Mouse (Mus musculus) splenic B cell, adult 2 months (primary cell): ENCODE data around the gene Ankdd1a.

ENCODE experiments used
- DNase-seq: peaks from one replicate; pipeline ENCODE4 v3.0.0-alpha.2; 2011; ENCODE audit warnings: low read depth, low spot score
- H3K27me3 ChIP-seq: 2 replicates; pipeline ENCODE4 v1.6.1; 2012; ENCODE audit warnings: mild to moderate bottlenecking, low read length, moderate library complexity, mixed read lengths; ENCODE audit not compliant: control insufficient read depth, poor library complexity, insufficient read depth, severe bottlenecking
- H3K36me3 ChIP-seq: 2 replicates; pipeline ENCODE4 v1.6.1; 2012; ENCODE audit warnings: mild to moderate bottlenecking, low read length, moderate library complexity, mixed read lengths; ENCODE audit not compliant: control insufficient read depth, poor library complexity, insufficient read depth, severe bottlenecking

Ankdd1a gene

GRCm38 (mm10) chr9:65535191-65535722 lies 15.3 kb upstream of the Ankdd1a start:
- Histone ChIP-seq H3K36me3 (no peaks in the 10 kb centered on the region), H3K27me3 (no peaks in the 10 kb centered on the region)
- DNase-seq: peak; percentile 96

- DNase-seq: no peak
- Histone ChIP-seq H3K36me3 (no peaks in the 10 kb centered on the region), H3K27me3 (no peaks in the 10 kb centered on the region)
These were observed 14.1 kb upstream of the Ankdd1a start for GRCm38 (mm10) chr9:65534111-65534510.

- Histone ChIP-seq H3K36me3 (no peaks in the 10 kb centered on the region), H3K27me3 (no peaks in the 10 kb centered on the region)
- DNase-seq: peak; percentile 18
These were observed 13.0 kb upstream of the Ankdd1a start for GRCm38 (mm10) chr9:65532986-65533385.

DNA sequence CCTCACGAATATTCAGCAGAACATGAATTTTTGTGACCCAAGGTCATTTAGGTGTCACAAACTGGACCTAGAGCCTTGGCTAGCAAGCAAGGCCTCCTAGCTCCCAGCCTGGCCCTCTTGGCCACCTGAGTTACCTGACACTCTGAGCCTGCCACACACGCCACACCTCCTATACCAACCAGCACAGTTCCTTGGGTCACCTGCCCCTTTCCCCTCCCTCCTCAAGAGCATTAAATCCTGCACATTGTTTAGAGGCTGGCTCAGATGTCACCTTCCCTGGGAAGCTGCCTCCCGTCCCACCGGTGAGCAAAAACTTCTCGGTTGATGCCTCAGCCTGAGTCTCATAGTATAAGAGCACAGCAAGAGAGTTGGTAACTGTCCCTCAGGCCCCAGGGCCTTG lies 11.3 kb upstream of the Ankdd1a start:
- Histone ChIP-seq H3K36me3 (no peaks in the 10 kb centered on the region), H3K27me3 (no peaks in the 10 kb centered on the region)
- DNase-seq: no peak

DNA sequence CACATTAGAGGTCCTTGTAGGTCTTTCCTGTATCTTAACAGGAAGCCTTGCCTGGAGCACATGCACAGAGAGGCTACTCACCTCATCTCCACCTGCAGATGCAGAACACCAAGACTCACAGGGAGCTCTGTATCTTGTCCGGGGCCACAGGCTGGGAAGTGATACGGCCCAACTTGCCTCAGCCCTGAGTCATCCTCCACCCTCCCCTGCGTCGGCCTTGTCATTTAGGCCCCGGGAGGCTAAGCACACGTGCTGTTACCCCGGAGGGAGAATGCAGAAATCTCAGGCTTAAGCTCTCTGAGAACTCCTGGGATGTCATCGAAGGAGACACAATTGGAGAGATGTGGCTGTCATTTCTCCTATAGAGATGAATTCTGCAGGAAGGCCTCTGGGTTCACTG lies 9.7 kb upstream of the Ankdd1a start:
- no peaks in the 10 kb centered on the region for H3K36me3 ChIP-seq
- DNase-seq: no peak
- no peaks in the 10 kb centered on the region for H3K27me3 ChIP-seq

- H3K36me3 ChIP-seq: no peaks in the 10 kb centered on the region
- no peak for DNase-seq
- H3K27me3 ChIP-seq: no peaks in the 10 kb centered on the region
These were observed 8.5 kb upstream of the Ankdd1a start for GRCm38 (mm10) chr9:65528417-65529038.

DNA sequence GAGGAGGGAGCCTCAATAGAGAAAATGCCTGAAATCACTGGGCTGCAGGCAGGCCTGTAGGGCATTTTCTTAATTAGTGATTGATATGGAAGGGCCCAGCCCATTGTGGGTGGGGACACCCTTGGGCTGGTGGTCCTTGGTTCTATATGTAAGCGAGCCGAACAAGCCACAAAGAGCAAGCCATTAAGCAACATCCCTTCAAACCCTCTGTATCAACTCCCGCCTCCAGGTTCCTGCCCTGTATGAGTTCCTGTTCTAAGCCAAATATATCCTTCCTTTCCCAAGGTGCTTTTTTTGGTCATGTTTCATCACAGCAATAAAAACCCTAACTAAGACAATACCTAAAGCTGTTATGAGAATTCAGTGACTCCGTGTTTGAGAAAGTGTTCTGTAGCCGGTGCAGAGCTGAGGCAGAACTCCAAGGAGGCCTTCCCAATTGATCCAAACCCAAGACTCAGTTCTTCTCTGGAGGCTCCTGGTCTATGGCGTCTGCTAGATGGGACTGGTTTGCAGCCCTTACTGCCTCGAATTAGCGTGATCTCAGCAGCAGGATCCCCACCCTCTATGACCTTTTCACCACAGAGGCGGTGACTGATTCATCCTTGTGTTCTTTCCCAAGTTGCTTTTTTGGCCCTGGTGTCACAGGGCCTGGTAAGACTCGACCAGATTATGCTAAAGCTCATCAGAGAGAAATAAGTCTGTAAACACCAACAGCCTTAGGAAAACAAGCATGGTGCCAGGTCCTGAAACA lies 5.6 kb upstream of the Ankdd1a start:
- Histone ChIP-seq H3K27me3 (no peaks in the 10 kb centered on the region), H3K36me3 (no peaks in the 10 kb centered on the region)
- no peak for DNase-seq

DNA sequence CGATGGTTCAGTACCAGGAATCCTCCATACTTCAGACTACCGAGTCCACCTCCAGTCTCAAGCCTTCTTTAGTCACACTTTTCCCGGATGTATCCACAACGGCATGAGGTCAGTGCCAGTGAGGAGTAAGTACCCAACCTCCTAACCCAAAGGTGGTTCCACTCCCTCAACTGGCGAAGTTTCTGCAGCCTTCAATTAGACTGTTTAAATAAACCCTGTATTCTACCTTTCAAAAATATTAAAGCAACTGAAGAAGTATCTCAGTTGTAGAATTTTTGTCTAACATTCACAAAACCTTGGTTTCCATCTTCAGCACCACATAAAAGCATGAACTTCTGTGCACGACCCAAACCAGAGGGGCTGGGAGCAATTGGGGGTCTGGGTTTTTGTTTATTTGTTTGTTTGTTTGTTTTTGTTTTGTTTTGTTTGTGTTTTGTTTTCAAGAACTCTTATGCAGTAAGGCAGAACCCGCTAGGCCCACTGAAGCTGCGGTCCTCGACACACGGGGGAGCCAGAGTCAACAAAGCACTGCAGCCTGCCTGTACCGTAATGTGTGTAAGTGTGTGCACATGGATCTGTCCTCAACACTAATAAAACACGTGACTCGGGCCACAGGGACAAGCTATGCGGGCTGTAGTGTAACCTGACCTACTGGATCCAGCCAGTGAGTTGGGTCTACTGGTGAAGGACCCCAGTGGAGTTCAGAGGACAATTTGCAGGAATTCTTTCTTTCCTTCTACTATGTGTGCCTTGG lies 3.8 kb upstream of the Ankdd1a start:
- Histone ChIP-seq H3K36me3 (no peaks in the 10 kb centered on the region), H3K27me3 (no peaks in the 10 kb centered on the region)
- DNase-seq: peak; percentile 90

DNA sequence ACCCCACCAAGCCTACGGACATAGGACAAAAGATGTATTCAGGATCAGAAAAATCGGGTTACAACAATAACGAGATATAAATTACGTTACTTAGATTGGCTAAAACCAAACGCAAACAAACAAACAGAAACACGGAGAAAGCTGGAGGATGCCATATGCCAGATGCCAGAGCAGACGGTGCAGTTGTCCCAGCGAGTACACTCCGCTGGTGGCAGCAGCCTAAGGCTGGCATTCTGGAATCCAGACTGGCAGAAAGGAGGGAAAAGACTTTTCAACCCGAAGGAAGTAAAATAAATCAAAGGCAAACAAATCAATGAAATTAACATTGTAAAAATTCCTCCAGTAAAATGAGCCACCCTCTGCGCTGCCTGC lies 498 bp upstream of the Ankdd1a start:
- no peaks in the 10 kb centered on the region for H3K36me3 ChIP-seq
- no peaks in the 10 kb centered on the region for H3K27me3 ChIP-seq
- DNase-seq: no peak

DNA sequence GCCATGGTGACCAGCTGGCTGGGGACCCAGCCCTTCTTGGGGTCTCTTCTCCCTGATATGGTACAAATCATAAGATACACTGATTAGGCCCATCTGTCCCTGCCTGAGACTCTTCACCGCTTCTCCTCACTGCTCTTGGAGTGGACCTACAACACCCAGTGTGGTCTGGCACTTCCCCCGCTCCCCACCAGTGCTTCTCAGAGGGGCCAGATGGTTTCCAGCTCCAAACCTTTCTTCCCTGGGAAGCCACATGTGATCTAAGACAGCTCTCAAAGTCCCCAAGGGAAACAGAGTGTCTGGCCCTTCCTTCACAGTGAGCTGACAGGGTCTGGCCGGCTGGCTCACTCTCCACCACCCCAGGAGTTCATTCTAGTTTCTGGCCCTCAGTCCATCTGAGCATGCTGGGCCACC lies 5.1 kb downstream of the Ankdd1a start:
- H3K27me3 ChIP-seq: no peaks in the 10 kb centered on the region; the same call in 1 of the 2 replicates
- DNase-seq: no peak
- H3K36me3 ChIP-seq: no peaks in the 10 kb centered on the region

GRCm38 (mm10) chr9:65514431-65514830 lies 5.6 kb downstream of the Ankdd1a start:
- no peak for DNase-seq
- Histone ChIP-seq H3K36me3 (no peaks in the 10 kb centered on the region), H3K27me3 (no peaks in the 10 kb centered on the region; the same call in 1 of the 2 replicates)

DNA sequence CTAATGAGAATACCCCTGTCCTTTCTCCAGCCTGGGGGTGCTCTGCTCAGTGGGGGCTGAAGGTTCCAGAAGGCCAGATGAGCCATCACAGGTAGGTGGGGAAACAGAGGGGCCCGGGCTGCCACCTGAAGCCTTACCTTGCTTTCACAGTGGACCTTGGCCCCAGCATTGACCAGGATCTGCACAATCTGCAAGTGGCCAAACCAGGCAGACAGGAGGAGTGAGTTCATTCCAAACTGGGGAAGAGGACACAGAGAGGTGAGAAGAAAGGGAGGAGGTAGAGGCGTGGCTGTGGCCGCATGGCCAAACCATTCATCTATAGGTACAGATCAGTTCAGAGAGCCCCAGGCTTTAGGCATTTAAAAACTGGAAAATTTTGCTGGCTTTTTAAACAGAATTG lies 7.5 kb downstream of the Ankdd1a start:
- Histone ChIP-seq H3K27me3 (no peaks in the 10 kb centered on the region; the same call in 1 of the 2 replicates), H3K36me3 (no peaks in the 10 kb centered on the region)
- no peak for DNase-seq

DNA sequence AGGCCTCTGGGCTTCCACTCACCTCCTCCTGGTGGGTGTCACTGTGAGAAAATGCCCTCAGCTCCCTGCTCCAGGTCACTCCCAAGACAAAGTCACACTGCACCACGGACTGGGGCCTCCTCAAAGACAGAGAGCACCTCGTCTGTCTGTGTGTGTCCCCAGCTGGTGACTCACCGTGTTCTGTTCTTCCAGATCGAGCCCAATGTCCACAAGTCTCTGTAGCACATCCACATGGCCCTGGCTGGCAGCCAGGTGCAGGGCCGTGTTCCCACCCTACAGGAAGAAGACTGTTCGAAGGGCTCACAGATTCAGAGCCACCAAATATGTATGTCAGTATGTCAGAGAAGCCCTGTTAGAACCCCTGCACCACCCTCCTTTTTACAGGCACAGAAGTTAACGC lies 11.5 kb downstream of the Ankdd1a start:
- no peak for DNase-seq
- no peaks in the 10 kb centered on the region for H3K27me3 ChIP-seq
- H3K36me3 ChIP-seq: no peaks in the 10 kb centered on the region

- H3K36me3 ChIP-seq: no peaks in the 10 kb centered on the region
- no peaks in the 10 kb centered on the region for H3K27me3 ChIP-seq
- DNase-seq: no peak
These were observed 17.1 kb downstream of the Ankdd1a start for GRCm38 (mm10) chr9:65502721-65503505.
